Mouse (Mus musculus): Measurements from ENCODE around the gene 9230112D13Rik.

Gene 9230112D13Rik

DNA sequence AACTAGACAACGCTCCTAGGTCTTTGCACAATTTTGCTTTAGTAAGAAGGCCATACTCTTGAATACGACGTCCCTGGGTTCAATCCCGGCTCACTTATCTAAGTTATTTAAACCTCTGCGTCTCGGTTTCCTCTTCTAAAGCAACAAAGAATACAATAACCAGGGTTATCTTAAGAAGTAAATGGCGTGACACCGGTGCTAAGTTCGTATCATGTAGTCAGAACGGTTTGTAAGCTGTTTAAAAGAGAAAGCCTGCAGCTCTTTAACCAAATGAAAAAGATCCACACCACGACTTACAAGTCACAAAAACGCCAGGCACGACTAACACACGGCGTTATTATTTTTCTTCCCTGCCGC is 21.2 kb downstream of the 9230112D13Rik start:
- in situ Hi-C loops (cut with MseI, MboI) = no loop called here

DNA sequence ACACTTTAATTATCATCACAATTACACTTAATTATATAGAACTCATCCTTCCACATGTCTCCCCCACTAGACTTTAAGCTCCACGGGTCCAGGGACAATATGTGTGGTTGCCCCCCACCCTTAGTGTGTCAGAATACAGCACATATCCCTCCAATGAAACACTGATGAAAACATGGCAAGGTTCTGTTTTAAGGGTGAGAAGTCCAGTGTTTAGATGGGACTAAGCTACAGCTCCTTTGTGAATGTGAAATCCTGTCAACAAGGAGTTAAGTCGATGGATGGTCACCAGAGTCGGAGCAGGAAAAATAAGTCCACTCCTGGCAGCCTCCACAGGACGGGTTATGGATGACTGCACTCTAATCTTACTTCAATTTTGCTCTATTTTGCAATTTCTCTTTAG is 22.3 kb downstream of the 9230112D13Rik start:
- in situ Hi-C loops (cut with MseI, MboI) = no loop called here

DNA sequence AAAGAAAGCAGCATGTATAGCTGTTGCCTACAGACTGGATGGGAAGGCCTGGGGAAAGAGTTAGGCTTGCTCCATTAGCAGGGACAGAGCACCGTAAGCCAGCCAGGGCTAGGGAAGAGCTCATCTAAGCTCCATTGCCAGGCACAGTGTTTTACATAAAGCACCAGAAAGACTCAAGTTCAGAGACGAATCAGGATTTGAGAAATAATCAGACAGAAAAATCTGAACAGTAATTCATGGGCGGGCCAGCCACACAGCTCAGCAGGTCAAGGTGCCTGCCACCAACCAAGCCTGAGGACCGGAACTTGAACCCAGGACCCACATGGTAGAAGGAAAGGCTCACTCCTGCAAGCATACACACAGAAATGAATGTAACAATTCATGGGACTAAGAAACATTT is 22.9 kb downstream of the 9230112D13Rik start:
- in situ Hi-C loops (cut with MseI, MboI) = no loop called here

DNA sequence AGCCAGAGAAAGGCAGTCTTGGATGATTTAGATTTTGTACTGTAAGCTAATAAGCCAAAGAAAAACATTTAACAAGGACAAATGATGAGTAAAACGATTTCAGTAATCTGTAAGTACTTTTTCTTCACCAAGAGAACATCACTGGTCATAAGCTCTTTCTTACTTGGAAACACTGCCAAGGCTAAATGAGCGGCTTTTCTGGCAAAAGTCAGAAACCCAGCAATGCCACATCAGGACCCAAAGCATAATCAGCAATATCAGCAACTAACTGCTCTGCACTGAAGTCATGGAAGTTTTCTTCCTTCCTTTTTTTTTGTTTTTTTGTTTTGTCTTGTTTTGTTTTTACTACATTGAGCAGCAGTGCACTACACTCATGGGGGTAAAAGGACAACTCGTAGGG is 25.3 kb downstream of the 9230112D13Rik start:
- in situ Hi-C loops (cut with MseI, MboI) = no loop called here

DNA sequence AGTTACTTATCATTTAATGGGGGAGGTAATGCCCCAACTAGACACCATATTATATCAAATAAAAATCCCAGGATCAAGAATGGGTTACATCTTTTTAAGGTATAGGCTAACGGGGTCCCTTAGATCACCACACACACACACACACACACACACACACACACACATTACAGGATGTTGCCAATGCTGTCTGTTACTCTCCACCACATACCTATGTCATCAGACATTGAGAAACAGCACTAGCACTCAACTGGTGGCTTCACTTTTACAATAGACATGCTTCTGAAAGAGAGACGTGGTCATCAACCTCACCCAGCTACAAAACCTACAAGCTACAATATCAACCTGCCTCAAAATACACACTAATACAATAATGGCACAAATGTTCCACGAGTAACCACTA is 28.9 kb downstream of the 9230112D13Rik start:
- in situ Hi-C loops (cut with MseI, MboI) = no loop called here

DNA sequence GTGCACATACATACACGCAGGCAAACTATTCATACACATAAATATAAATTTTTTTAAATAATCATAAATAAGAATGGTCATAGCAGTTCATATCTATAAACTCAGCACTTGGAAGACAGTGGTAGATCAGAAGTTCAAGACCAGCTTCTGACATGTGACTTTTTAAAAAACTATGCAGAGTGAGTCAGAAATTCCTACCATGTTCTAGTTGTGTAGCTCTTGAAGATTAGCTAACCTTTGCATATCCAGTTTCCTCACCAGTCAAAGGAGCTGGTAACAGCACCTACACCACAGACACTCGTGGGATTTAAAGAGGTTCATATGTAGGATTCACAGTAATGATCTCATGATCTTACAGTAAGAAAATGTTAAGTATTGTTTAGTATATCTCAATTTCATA is 29.9 kb downstream of the 9230112D13Rik start:
- in situ Hi-C loops (cut with MseI, MboI) = no loop called here

DNA sequence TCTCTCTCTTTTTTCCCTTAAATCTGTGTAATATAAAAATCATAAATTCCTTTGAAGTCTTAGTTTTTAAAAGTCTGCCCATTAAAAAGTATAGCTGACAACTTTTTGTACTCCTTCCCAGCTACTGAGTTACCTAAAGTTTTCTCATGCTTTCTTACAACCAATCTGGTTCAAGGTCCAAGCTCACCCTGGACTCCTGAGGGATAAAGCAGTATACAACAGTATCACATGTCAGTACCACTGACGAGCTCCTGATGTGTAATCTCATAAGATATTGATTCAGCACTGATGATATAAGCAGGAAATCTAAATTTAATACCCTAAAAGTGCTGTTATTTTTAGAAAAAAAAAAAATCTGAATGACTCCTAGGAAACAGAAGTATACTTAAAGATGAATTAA is 31.6 kb downstream of the 9230112D13Rik start:
- in situ Hi-C loops (cut with MseI, MboI) = no loop called here

DNA sequence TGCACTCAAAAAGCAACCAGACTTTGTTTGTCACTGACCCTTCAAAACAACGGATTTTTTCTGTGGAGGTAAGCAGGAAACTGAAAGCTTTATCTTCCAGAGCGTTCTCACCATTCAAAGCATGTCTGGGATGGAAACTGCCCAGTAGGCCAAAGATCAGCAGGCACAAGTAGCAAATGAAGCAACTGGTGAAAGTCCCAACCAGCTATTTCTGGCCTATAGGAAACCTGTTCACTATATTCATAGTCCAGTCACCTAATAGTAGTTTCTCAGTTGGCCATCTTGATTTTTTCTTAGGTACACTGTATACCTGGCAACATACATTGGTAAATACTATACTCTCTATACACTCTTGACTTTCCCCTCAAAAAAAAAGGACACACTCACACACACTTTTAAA is 32.7 kb downstream of the 9230112D13Rik start:
- in situ Hi-C loops (cut with MseI, MboI) = no loop called here

DNA sequence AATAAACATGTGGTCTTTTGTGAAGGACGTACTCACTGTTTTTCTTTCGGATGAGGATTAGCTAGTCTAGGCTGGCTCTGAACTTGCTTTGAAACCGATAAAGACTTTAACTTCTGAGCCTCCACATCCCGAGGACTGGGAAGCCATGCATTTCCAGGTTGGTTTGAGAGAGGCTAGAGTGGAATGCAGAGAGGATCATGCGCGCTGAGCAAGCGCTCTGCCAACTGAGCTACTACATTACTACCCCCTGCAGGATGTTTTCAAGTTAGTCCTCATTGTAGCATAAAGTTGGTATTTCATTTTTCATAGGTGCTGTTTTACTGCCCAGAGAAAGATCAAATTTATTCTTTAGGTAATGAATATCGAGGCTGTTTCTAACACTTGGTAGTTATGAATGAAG is 36.4 kb downstream of the 9230112D13Rik start:
- in situ Hi-C loops (cut with MseI, MboI) = no loop called here

DNA sequence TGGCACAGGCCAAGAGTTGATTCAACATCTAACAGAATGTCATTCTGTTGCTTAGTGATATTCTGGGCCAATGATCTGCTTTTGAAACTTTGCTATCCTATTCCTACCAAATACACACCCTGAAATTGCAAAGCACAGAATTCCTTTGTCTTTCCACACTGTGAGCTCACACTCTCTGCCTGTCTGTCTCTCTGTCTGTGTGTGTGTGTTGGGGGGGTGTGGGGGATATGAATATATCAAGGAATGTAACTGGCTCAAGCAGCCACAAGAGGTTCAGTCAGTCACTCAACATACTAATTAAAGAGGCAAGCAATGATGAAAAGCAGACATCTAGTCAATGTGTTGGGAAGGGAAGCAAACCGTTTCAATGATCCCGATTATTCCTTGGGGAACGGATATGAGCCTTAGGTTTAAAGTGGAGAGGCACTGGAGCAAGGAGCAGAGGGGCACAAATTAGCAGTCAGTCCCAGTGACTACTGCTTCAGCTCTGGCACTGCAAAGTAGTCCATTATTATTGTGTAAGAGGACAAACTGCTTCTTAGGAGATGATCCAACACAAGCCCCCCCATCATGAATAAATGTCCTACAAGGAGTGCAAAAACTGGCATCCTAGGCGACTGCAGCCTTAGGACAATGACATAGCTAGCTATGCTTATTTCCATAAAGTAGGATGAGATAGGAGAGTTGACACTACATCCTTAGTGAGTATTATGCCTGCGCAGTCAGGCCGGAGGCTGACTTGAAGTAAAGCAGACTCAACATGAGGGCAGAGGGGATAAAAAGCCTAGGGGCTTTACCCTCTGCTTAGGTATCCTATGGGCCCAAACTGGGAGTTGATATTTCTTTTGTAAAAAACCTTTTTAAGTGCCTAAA is 38.9 kb downstream of the 9230112D13Rik start:
- in situ Hi-C loops (cut with MseI, MboI) = no loop called here

DNA sequence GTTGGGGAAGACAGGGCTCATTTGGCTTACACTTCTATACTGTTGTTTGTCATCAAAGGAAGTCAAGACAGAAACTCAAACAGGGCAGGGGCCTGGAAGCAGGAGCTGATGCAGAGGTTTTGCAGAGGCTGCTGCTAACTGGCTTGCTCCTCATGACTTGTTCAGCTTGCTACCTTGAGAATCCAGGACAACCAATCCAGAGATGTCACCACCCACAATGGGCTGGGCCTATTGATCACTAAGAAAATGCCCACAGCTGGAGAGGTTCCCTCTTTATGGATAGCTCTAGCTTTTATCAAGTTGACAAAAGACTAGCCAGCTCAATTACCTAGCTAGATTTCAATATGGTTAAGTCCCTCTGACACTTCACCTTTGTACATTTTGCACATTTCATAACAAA is 51.0 kb downstream of the 9230112D13Rik start:
- in situ Hi-C loops (cut with MseI, MboI) = no loop called here

DNA sequence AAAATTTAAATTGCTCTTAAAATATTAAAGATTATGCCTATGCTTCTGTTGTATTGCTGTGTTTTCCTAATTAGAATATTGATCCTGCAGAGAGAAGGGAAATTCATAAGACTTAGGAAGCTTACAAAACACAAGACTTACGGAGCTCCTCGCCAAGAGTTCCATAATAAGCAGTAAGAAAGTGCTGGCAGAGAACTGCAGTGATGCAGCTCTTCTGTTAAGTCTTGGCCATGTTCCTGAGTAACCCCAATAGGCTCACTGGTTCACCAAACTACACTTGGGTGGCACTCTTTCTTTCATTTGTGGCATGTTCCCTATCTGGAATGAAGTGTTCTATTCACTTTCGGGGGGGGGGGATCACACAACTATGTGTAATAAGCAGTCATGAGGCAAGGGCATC is 56.3 kb downstream of the 9230112D13Rik start:
- in situ Hi-C loops (cut with MseI, MboI) = no loop called here

Measured in mouse trophoblast stem cell (cell line).